Mouse (Mus musculus) ES-Bruce4 (cell line): ENCODE measurements around the gene Rhobtb1. TPM values are rescaled to one million over a fixed set of nuclear protein-coding genes. Genes with fewer than 3 reads are reported as not detected.

Source experiments
- H3K27ac ChIP-seq: 2 replicates; pipeline ENCODE4 v1.5.1; 2012; ENCODE audit warnings: low read length, inconsistent platforms; ENCODE audit not compliant: insufficient read depth
- H3K27me3 ChIP-seq: 2 replicates; pipeline ENCODE4 v1.6.1; 2012; ENCODE audit warnings: mild to moderate bottlenecking, low read length, inconsistent platforms; ENCODE audit not compliant: control insufficient read depth, poor library complexity, insufficient read depth, severe bottlenecking
- H3K36me3 ChIP-seq: 2 replicates; pipeline ENCODE4 v1.6.1; 2012; ENCODE audit warnings: inconsistent platforms, mild to moderate bottlenecking, low read length, moderate library complexity; ENCODE audit not compliant: control insufficient read depth, poor library complexity, insufficient read depth, severe bottlenecking
- H3K4me1 ChIP-seq: one replicate; pipeline ENCODE4 v1.8.1; 2011; ENCODE audit warnings: low read length; ENCODE audit not compliant: control insufficient read depth, insufficient read depth
- H3K4me3 ChIP-seq: 2 replicates; pipeline ENCODE4 v1.5.1; 2011; ENCODE audit warnings: low read depth, mild to moderate bottlenecking, low read length
- H3K9ac ChIP-seq: 2 replicates; pipeline ENCODE4 v1.6.1; 2012; ENCODE audit warnings: low read depth, mild to moderate bottlenecking, inconsistent platforms; ENCODE audit not compliant: poor library complexity, severe bottlenecking
- H3K9me3 ChIP-seq: replicated peaks from 2 replicates; pipeline ENCODE4 v1.6.1; 2012; ENCODE audit warnings: mild to moderate bottlenecking, low read length, inconsistent platforms; ENCODE audit not compliant: control insufficient read depth, poor library complexity, insufficient read depth, severe bottlenecking
- CTCF ChIP-seq: IDR thresholded peaks from one replicate; pipeline ENCODE4 v1.8.1; 2011; ENCODE audit warnings: low read depth, low read length
- EP300 ChIP-seq: IDR thresholded peaks from 2 replicates; pipeline ENCODE4 v1.6.1; 2011; ENCODE audit warnings: low read depth, low read length; ENCODE audit not compliant: insufficient read depth
- POLR2A ChIP-seq: IDR thresholded peaks from one replicate; pipeline ENCODE4 v1.8.1; 2011; ENCODE audit warnings: low read length; ENCODE audit not compliant: insufficient read depth
- polyA plus RNA-seq: library from polyadenylated mRNA; stranded (reverse); fragments of >200 nt; gene quantifications from 2 replicates; pipeline ENCODE4 v1.2.4, GENCODE M21; 2011; ENCODE audit warnings: low read depth; ENCODE audit not compliant: missing spikeins, insufficient read depth, insufficient read length

Gene Rhobtb1
- polyA plus RNA-seq, 1 experiment = 2.9 TPM

DNA sequence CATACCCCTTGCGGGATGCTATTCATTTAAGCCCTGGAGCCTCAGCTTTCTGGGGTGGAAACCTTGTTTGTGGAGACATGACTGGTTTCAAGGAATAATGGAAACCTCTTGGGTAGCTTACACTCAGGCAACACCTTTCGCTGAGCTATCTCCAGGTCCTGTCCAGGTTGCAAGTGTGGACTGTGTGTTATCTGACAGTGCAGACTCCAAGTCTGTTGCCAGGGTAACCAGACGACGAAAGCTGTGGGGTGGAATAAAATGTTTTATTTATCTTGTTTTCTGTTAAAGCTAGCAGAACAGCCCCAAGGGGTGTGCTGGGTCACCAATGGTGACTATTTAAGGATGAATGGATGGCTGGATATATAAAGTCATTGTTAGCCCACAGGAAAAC is 177.4 kb downstream of the Rhobtb1 start:
- no peaks in the 10 kb centered on the region for H3K27me3 ChIP-seq
- no peak overlapping the region for H3K4me3 ChIP-seq
- no peaks in the 10 kb centered on the region for H3K9me3 ChIP-seq
- H3K27ac ChIP-seq = no peak overlapping the region
- H3K36me3 ChIP-seq = no peaks in the 10 kb centered on the region
- TF ChIP-seq POLR2A = no peak
- no peak for TF ChIP-seq CTCF
- no peak for TF ChIP-seq EP300
- no peak overlapping the region for H3K9ac ChIP-seq
- H3K4me1 ChIP-seq = no peaks in the 10 kb centered on the region

DNA sequence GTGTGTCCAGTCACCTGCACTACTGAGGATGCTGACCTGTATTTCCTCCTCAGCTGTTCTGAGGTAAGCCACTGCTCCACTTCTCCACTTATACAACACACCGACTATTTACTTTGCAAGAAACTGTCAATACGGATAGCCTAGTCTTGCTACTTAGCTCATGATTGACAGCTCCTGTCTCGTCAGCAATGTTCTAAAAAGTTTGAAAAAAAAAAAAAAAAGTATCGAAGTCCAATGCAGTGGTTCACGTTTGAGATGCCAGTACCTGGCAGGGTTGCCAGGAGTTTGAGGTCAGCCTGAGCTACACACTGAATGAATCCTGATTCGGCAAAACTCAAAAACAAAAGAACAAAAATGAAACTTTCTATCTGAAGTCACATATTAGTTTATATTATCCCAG is 180.0 kb downstream of the Rhobtb1 start:
- peaks cover 3% of the 10 kb centered on the region for H3K4me1 ChIP-seq
- no peaks in the 10 kb centered on the region for H3K9me3 ChIP-seq
- H3K27ac ChIP-seq = no peak overlapping the region
- TF ChIP-seq POLR2A (no peak), CTCF (no peak), EP300 (no peak)
- no peak overlapping the region for H3K9ac ChIP-seq
- no peak overlapping the region for H3K4me3 ChIP-seq
- H3K27me3 ChIP-seq = no peaks in the 10 kb centered on the region
- H3K36me3 ChIP-seq = peaks cover 21% of the 10 kb centered on the region

DNA sequence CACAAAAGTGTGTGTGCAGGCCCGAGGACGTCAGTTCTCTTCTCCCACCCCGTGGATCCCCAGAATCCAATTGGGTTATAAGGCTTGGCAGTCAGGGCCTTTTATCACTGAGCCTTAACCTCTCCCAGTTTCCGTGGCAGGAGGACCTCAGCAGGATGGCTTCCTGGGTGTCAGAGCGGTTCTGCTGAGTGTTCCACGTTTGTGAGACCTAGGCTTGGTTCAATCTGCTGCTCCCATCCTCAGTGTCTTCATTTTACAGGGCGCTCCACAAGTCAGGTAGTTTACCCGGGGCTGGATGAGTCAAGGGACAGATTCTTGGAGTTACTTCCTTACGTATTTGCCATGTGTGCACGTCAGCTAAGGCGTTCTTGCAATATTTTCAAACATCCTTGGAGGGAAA is 182.0 kb downstream of the Rhobtb1 start:
- Histone ChIP-seq H3K9me3 (no peaks in the 10 kb centered on the region), H3K36me3 (peaks cover 40% of the 10 kb centered on the region), H3K9ac (no peak overlapping the region), H3K4me3 (no peak overlapping the region), H3K27me3 (no peaks in the 10 kb centered on the region), H3K27ac (no peak overlapping the region), H3K4me1 (peaks cover 3% of the 10 kb centered on the region)
- TF ChIP-seq CTCF = no peak
- TF ChIP-seq POLR2A = no peak
- no peak for TF ChIP-seq EP300

DNA sequence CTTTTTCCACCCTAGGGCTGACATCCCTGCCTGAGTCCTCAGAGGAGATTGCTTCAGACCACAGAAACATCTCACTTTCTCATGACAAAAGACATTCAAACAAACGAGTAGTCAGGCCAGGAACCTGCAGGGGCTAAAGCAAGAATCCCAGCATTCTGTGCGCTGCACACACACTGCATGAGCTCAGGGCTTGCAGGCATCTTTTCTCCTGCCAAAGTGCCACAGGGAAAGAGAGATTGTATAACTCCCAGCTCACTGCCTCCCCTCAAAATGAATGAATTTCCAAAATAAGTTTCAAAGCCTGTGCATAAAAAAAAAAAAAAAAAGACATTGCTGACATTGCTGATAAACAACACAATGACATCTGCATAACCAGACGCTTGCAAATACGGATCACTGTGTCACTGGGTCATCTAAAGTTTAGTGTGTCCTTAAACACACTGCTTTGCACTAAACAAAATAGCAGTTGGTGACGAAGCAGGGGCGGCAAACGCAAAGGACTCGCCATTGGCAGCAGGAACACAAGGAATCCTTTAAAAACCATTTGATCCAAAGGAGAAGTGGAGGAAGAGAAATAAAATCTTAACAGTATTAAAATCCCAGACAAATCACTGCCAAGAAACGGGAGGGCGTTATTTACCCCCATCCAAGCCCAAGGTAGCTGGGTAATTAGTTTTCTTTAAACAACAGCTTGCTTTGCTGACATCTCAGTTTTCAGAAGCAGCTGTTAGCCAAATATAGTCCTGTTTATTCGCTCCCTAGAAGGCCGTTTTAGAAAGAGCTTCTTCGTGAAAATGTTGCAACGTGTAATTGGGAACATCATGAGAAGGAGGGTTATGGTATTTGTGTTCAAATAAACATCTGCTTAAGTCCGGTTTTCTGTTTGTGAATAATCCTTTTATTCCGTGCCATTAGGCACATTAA is 183.3 kb downstream of the Rhobtb1 start:
- Histone ChIP-seq H3K9ac (no peak overlapping the region), H3K4me3 (no peak overlapping the region), H3K27me3 (no peaks in the 10 kb centered on the region), H3K27ac (0 out of 2 replicates have a peak overlapping the region, but pooled peaks have one; percentile 6), H3K36me3 (peaks cover 51% of the 10 kb centered on the region), H3K9me3 (no peaks in the 10 kb centered on the region), H3K4me1 (peaks cover 3% of the 10 kb centered on the region)
- no peak for TF ChIP-seq POLR2A
- no peak for TF ChIP-seq CTCF
- no peak for TF ChIP-seq EP300

DNA sequence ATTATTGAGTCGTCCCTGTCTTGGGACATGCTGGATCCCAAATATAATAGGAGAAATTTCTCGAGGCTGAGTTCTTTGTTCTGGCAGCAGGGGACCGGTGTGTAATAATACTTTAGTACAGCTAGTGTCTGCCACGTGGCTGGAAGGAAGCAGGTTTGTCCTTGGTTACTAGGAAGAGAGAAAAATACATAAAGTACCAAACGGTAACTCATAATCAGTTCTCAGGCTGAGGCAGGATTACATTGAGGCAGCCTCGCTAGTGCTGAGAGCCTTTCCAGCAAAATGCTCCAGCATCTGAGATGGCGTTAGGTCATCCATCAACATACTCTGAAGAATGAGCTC is 183.9 kb downstream of the Rhobtb1 start:
- Histone ChIP-seq H3K27me3 (no peaks in the 10 kb centered on the region), H3K36me3 (peaks cover 57% of the 10 kb centered on the region), H3K9ac (no peak overlapping the region), H3K4me1 (peaks cover 3% of the 10 kb centered on the region), H3K4me3 (no peak overlapping the region), H3K9me3 (no peaks in the 10 kb centered on the region), H3K27ac (no peak overlapping the region)
- TF ChIP-seq CTCF = no peak

- no peak overlapping the region for H3K9ac ChIP-seq
- H3K9me3 ChIP-seq = no peaks in the 10 kb centered on the region
- TF ChIP-seq EP300 = no peak
- TF ChIP-seq POLR2A = no peak
- TF ChIP-seq CTCF = no peak
- H3K36me3 ChIP-seq = peaks cover 61% of the 10 kb centered on the region
- peak overlapping the region; percentile 20; the same call in 1 of the 2 replicates for H3K27ac ChIP-seq
- H3K4me1 ChIP-seq = peaks cover 3% of the 10 kb centered on the region
- H3K27me3 ChIP-seq = no peaks in the 10 kb centered on the region
- no peak overlapping the region for H3K4me3 ChIP-seq
Observed at GRCm38 (mm10) chr10:69335611-69336010, 184.4 kb downstream of the Rhobtb1 start.
